Mouse (Mus musculus) mesoderm, embryonic 11.5 days (tissue): ENCODE data around the gene Rnf8.
A peak's percentile ranks its signal among the peaks of the same experiment; 100 is the strongest.
"Not testable (repeated sequence)": the region's sequence is repeated elsewhere in the genome, so short reads cannot be mapped to it uniquely, and the experiment has no call there.

ENCODE experiments used
- DNase-seq: peaks from one replicate; pipeline ENCODE4 v3.0.0-alpha.2; 2012; ENCODE audit warnings: low read depth, low spot score

Rnf8 gene

GRCm38 (mm10) chr17:29614115-29615023 is at the start of gene Rnf8, which contains the start of gene Gm28043:
TSS of gene Rnf8 (plus strand) at chr17:29614790.
TSS of gene Gm28043 (plus strand) at chr17:29614876.
- peak; percentile 96 for DNase-seq

- DNase-seq, result no peak
Measured at GRCm38 (mm10) chr17:29565521-29565920, 49.1 kb upstream of the Rnf8 start.

GRCm38 (mm10) chr17:29568435-29568834 is 46.2 kb upstream of the Rnf8 start:
- no peak for DNase-seq

GRCm38 (mm10) chr17:29569831-29570230 is 44.8 kb upstream of the Rnf8 start:
- no peak for DNase-seq

GRCm38 (mm10) chr17:29579579-29580126 is 34.9 kb upstream of the Rnf8 start:
- DNase-seq, result no peak

GRCm38 (mm10) chr17:29583569-29583968 is 31.0 kb upstream of the Rnf8 start:
- DNase-seq, result no peak

- no peak for DNase-seq
Measured at GRCm38 (mm10) chr17:29584306-29584705, 30.3 kb upstream of the Rnf8 start.

- no peak for DNase-seq
Measured at GRCm38 (mm10) chr17:29584737-29585136, 29.9 kb upstream of the Rnf8 start.

GRCm38 (mm10) chr17:29585446-29585845 is 29.1 kb upstream of the Rnf8 start:
- no peak for DNase-seq

GRCm38 (mm10) chr17:29586921-29587320 is 27.7 kb upstream of the Rnf8 start:
- no peak for DNase-seq

GRCm38 (mm10) chr17:29589221-29589898 is 25.2 kb upstream of the Rnf8 start:
- DNase-seq, result peak; percentile 12

GRCm38 (mm10) chr17:29595891-29596770 is 18.5 kb upstream of the Rnf8 start:
- DNase-seq, result no peak

GRCm38 (mm10) chr17:29596771-29597132 is 17.8 kb upstream of the Rnf8 start:
- no peak for DNase-seq

- DNase-seq, result no peak
Measured at GRCm38 (mm10) chr17:29599051-29599450, 15.5 kb upstream of the Rnf8 start.

- DNase-seq, result no peak
Measured at GRCm38 (mm10) chr17:29599537-29599936, 15.1 kb upstream of the Rnf8 start.

- no peak for DNase-seq
Measured at GRCm38 (mm10) chr17:29601391-29601790, 13.2 kb upstream of the Rnf8 start.

- peak; percentile 85 for DNase-seq
Measured at GRCm38 (mm10) chr17:29603283-29603682, 11.3 kb upstream of the Rnf8 start.

GRCm38 (mm10) chr17:29613453-29613852 is 1.1 kb upstream of the Rnf8 start:
- not testable (repeated sequence) for DNase-seq

GRCm38 (mm10) chr17:29615024-29615551 is 498 bp downstream of the Rnf8 start:
- peak; percentile 10 for DNase-seq

GRCm38 (mm10) chr17:29615616-29616015 is 1.0 kb downstream of the Rnf8 start:
- DNase-seq, result peak; percentile 11

- no peak for DNase-seq
Measured at GRCm38 (mm10) chr17:29619231-29619630, 4.6 kb downstream of the Rnf8 start.
